In genomic region chr2:33908374-33908773, GRCm38 (mm10) we compare ENCODE assay signal across 9 mouse cellular contexts. TPM values are rescaled to one million over a fixed set of nuclear protein-coding genes. Genes with fewer than 3 reads are reported as not detected.
DNase-seq lines count a peak whose midpoint lies in the region; ATAC-seq and TF ChIP-seq lines count a peak whose summit lies in the region.
"Had no signal": no experiment of that assay in that cellular context is flagged by ENCODE, and none has a peak within 500 bp of the region (broad histone marks: within the 10 kb centered on the region; RNA-seq: fewer than 3 reads in every experiment).

No protein-coding gene starts in this region.

- ATAC-seq in stomach, embryonic 16.5 days (ENCODE audit: insufficient read depth, low FRiP score), result peak; percentile 84

- H3K4me2 ChIP-seq in stomach, embryonic 16.5 days (ENCODE audit: low read depth, low read length), result no peak overlapping the region

- no peaks in the 10 kb centered on the region for H3K27me3 ChIP-seq in kidney, adult 2 months (replicated peaks; ENCODE audit: control insufficient read depth, insufficient read depth, low read length)
- no peaks in the 10 kb centered on the region for H3K27me3 ChIP-seq in stomach, embryonic 16.5 days (ENCODE audit: control insufficient read depth, insufficient read depth, low read length)

- H3K4me1 ChIP-seq in bone marrow, adult 2 months (ENCODE audit: control insufficient read depth, insufficient read depth, low read length), result peaks cover 3% of the 10 kb centered on the region; the same call in 1 of the 2 replicates
- H3K4me1 ChIP-seq in kidney, adult 2 months (ENCODE audit: control insufficient read depth, insufficient read depth, low read length), result no peaks in the 10 kb centered on the region
- H3K4me1 ChIP-seq in lung, adult 2 months (ENCODE audit: control insufficient read depth, insufficient read depth, low read length), result peaks cover 3% of the 10 kb centered on the region; the same call in 1 of the 2 replicates
- H3K4me1 ChIP-seq in stomach, embryonic 16.5 days (ENCODE audit: control insufficient read depth, insufficient read depth, low read length), result peaks cover 11% of the 10 kb centered on the region; the same call in 1 of the 2 replicates

- no peak for TF ChIP-seq CTCF in bone marrow, adult 2 months (IDR thresholded peaks at IDR 0.05; ENCODE audit: control insufficient read depth, insufficient read depth, low read length)
- no peak for TF ChIP-seq CTCF in kidney, adult 2 months (conservative IDR thresholded peaks at IDR 0.05; ENCODE audit: insufficient read depth, insufficient read length, low read depth, low read length)
- TF ChIP-seq CTCF in lung, adult 2 months (IDR thresholded peaks at IDR 0.05; ENCODE audit: insufficient read depth, low read length), result no peak

- TF ChIP-seq POLR2A in bone marrow, adult 2 months (IDR thresholded peaks at IDR 0.05; ENCODE audit: borderline replicate concordance, control insufficient read depth, low read depth, low read length), result no peak
- no peak for TF ChIP-seq POLR2A in kidney, adult 2 months (IDR thresholded peaks at IDR 0.05; ENCODE audit: low read depth, low read length)
- no peak for TF ChIP-seq POLR2A in lung, adult 2 months (IDR thresholded peaks at IDR 0.05; ENCODE audit: borderline replicate concordance, extremely low read depth, low read depth, low read length)

- peak overlapping the region; percentile 82 for H3K27ac ChIP-seq in bone marrow, adult 2 months (ENCODE audit: control insufficient read depth, insufficient read depth, low read depth, low read length, poor library complexity)
- peak overlapping the region; percentile 35; the same call in 1 of the 2 replicates for H3K27ac ChIP-seq in kidney, adult 2 months (ENCODE audit: insufficient read depth, low read depth, low read length)
- peak overlapping the region; percentile 77 for H3K27ac ChIP-seq in stomach, embryonic 16.5 days (ENCODE audit: low read length)

- no peak overlapping the region for H3K4me3 ChIP-seq in bone marrow, adult 2 months (replicated peaks; ENCODE audit: control insufficient read depth, low read depth, low read length)
- no peak overlapping the region for H3K4me3 ChIP-seq in kidney, adult 2 months (ENCODE audit: insufficient read depth, low read depth, low read length)
- no peak overlapping the region for H3K4me3 ChIP-seq in lung, adult 2 months (replicated peaks; ENCODE audit: extremely low read depth, low read depth, low read length)
- no peak overlapping the region for H3K4me3 ChIP-seq in stomach, embryonic 16.5 days (replicated peaks; ENCODE audit: low read length)
- H3K4me3 ChIP-seq: myocyte had no signal

- H3K9me3 ChIP-seq in stomach, embryonic 16.5 days (replicated peaks; ENCODE audit: control insufficient read depth, low read length), result no peaks in the 10 kb centered on the region

- H3K36me3 ChIP-seq in kidney, adult 2 months (ENCODE audit: control insufficient read depth, insufficient read depth, low read length), result no peaks in the 10 kb centered on the region
- H3K36me3 ChIP-seq in stomach, embryonic 16.5 days (ENCODE audit: control insufficient read depth, insufficient read depth, low read length), result no peaks in the 10 kb centered on the region

- 4% methylated on average over 8 of the region's 8 CpGs for WGBS in bone marrow, adult 2 months
- 42% methylated on average over 8 of the region's 8 CpGs for WGBS in kidney, adult 2 months
- 5% methylated on average over 8 of the region's 8 CpGs for WGBS in lung, adult 2 months
- WGBS in stomach, embryonic 16.5 days, result 17% methylated on average over 8 of the region's 8 CpGs

- H3K9ac ChIP-seq in stomach, embryonic 16.5 days (ENCODE audit: low read length), result no peak overlapping the region

- peak; percentile 84 for DNase-seq in CD4-positive, CD25-positive, alpha-beta regulatory T cell, adult 2 months (ENCODE audit: low read depth, low spot score)
- DNase-seq in heart, adult 9 months (ENCODE audit: low spot score in 2 of 2), result peak; percentile 31 to 58
- peak; percentile 56 for DNase-seq in kidney, adult 2 months
- DNase-seq in lung, adult 2 months, result peak; percentile 10
- DNase-seq in urinary bladder, postnatal 4 days (ENCODE audit: low spot score in 2 of 2), result no peak
- DNase-seq in ovary, adult 18-20 months (ENCODE audit: low spot score), result no peak

RNA-seq across cellular contexts. Expression of gene Mvb12b, which starts 20.6 kb away (rescaled TPM):
- 18.3 and 38.3 TPM in 2 replicates for polyA plus RNA-seq in bone marrow, adult 2 months (2011; ENCODE audit: insufficient read depth, insufficient read length, low replicate concordance, missing spikeins)
- polyA plus RNA-seq in kidney, adult 2 months (2012; rRNA removed), result 29.2 and 34.5 TPM in 2 replicates
- 47.0 and 49.9 TPM in 2 replicates for polyA plus RNA-seq in lung, adult 2 months (2012; rRNA removed)
- 8.5 and 11.9 TPM in 2 replicates for polyA plus RNA-seq in stomach, embryonic 16.5 days (2015; fragmentation: Nextera tagmentation; extraction: Ambion mirVana)

Comparison
In these comparisons a context has a peak if more than half of its experiments do, and no peak if none do; other contexts are left out.
1. DNase-seq: peak in CD4-positive, CD25-positive, alpha-beta regulatory T cell, adult 2 months (single experiment), heart, adult 9 months (2 of 2), kidney, adult 2 months (single experiment) and lung, adult 2 months (single experiment); none in urinary bladder, postnatal 4 days (0 of 2) and ovary, adult 18-20 months (single experiment).
2. Peak in every context shown above with its lines, with median percentiles within 50 percentile points of each other: H3K27ac ChIP-seq.